Mouse (Mus musculus): Measurements from ENCODE around the gene Adra1d. TPM values are rescaled to one million over a fixed set of nuclear protein-coding genes. Genes with fewer than 3 reads are reported as not detected.

Adra1d gene
- total and polyA plus RNA-seq, 3 experiments, result 4.9 to 6.3 (median 5.4) TPM

DNA sequence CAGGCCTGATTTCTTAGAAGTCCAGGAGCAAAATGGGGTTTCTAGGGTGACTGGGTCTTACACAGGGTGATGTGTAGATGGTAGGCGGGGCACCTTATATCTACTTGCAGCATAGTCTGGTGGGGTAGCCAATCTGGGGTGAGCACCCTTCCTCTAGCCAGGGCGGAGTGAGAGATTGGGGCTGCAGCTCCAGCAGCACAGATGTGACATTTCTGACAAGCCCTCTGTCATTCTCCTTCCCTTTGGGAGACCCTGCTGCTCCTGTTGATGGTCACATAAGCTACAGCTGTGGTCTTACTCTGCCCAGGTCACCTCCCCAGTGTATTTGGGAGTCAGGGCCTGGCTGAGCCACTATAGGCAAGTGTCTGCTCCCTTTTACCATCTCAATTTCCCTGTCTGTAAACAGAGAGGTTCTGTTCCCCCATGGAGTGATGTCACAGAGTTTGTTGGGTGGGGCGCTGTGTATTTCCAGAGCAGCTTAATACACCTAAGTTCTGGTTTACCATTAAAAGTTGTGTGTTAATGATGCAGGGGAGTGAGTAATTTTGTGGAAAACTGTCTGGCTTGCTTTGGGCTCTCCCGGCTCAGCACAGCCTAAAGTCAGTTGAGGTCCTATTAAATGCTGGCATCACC is 64.7 kb downstream of the Adra1d start:
- H3K79me2 ChIP-seq (replicated peaks; ENCODE audit: control insufficient read depth, insufficient read depth, low read length), result peaks cover 7% of the 10 kb centered on the region; the same call in 1 of the 2 replicates
- WGBS, result 88% methylated on average over 4 of the region's 4 CpGs
- H3K9ac ChIP-seq (ENCODE audit: low read depth, low read length), result no peak overlapping the region
- H3K4me3 ChIP-seq, result no peak overlapping the region
- intact Hi-C loops (cut with DNase I), result no loop called here
- H3K27ac ChIP-seq, result peak overlapping the region; percentile 47
- TF ChIP-seq EP300 (IDR thresholded peaks at IDR 0.05; ENCODE audit: insufficient read depth, low read depth, low read length), result no peak
- TF ChIP-seq POLR2A (IDR thresholded peaks at IDR 0.05; ENCODE audit: insufficient read depth, low read depth, low read length), result no peak
- TF ChIP-seq CTCF (IDR thresholded peaks at IDR 0.05), result no peak
- H3K36me3 ChIP-seq (ENCODE audit: control insufficient read depth, insufficient read depth, low read length), result peaks cover 4% of the 10 kb centered on the region; the same call in 1 of the 2 replicates
- DNase-seq, result no peak
- H3K27me3 ChIP-seq (ENCODE audit: control insufficient read depth, insufficient read depth, low read length), result no peaks in the 10 kb centered on the region
- peaks cover 37% of the 10 kb centered on the region for H3K4me1 ChIP-seq (ENCODE audit: control insufficient read depth, insufficient read depth, low read length)

DNA sequence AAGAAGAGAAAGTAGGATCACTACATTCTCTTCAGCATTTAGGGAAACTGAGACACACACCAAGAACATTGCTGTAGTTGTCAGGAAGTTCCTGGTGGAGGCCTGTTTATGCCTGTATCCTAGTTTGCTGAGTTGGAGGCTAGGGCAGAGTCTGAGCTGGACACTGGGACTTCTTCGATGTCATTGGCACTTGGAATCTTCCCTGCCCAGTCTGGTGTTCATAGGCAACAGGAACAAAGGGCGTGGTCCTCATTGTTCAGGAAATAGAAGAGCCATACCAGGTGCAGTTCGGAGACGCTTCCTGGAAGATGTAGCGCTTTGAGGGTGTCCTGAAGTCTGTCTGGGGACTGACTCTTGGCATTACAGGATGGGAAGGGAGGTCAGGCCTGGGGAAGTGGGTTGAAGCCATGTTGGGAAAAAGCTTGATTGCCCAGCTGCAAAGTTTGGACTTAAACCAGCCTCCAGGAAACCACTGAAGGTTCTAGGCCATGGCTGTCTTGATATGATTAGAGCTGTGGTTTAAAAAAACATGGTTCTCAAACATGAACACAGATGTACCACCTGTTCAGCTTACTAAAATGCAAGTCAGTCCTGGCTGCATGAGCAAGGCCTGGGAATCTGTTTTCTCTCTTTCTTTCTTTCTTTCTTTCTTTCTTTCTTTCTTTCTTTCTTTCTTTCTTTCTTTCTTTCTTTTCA is 65.8 kb downstream of the Adra1d start:
- Histone ChIP-seq H3K27ac (peak overlapping the region; percentile 47), H3K4me3 (no peak overlapping the region), H3K4me1 (ENCODE audit: control insufficient read depth, insufficient read depth, low read length) (peaks cover 34% of the 10 kb centered on the region), H3K36me3 (ENCODE audit: control insufficient read depth, insufficient read depth, low read length) (peaks cover 4% of the 10 kb centered on the region; the same call in 1 of the 2 replicates), H3K79me2 (replicated peaks; ENCODE audit: control insufficient read depth, insufficient read depth, low read length) (peaks cover 5% of the 10 kb centered on the region; the same call in 1 of the 2 replicates), H3K9ac (ENCODE audit: low read depth, low read length) (no peak overlapping the region), H3K27me3 (ENCODE audit: control insufficient read depth, insufficient read depth, low read length) (no peaks in the 10 kb centered on the region)
- no peak for DNase-seq
- TF ChIP-seq CTCF (IDR thresholded peaks at IDR 0.05), result no peak
- peak; percentile 54; the same call in 1 of the 2 replicates for TF ChIP-seq EP300 (IDR thresholded peaks at IDR 0.05; ENCODE audit: insufficient read depth, low read depth, low read length)
- no peak for TF ChIP-seq POLR2A (IDR thresholded peaks at IDR 0.05; ENCODE audit: insufficient read depth, low read depth, low read length)
- WGBS, result 50% methylated on average over 5 of the region's 5 CpGs
- intact Hi-C loops (cut with DNase I), result no loop called here

Other genes with a start within 250 kb of the Adra1d start
- 1 to 10 TPM; 2.9 to 3.9 TPM for gene Rnf24, start 209.4 kb downstream of the Adra1d start, total RNA-seq (2021)
- gene Rnf24, start 209.4 kb downstream of the Adra1d start, polyA plus RNA-seq (2012; rRNA removed), result 2.7 and 3.5 TPM in 2 replicates
- 10 to 100 TPM; 23.0 to 28.1 TPM for gene Smox, start 70.8 kb downstream of the Adra1d start, total RNA-seq (2021)
- gene Smox, start 70.8 kb downstream of the Adra1d start, polyA plus RNA-seq (2012; rRNA removed), result 34.8 and 39.8 TPM in 2 replicates